Mouse (Mus musculus) effector memory CD4-positive, alpha-beta T cell, adult 7 months (primary cell): ENCODE measurements around the gene Havcr2. TPM values are rescaled to one million over a fixed set of nuclear protein-coding genes. Genes with fewer than 3 reads are reported as not detected.

Source experiments
- polyA plus RNA-seq: library from polyadenylated mRNA; unstranded; fragments of 100-300 nt; shearing (Covaris generic); gene quantifications from one replicate; pipeline ENCODE4 v1.2.1, GENCODE M21; 2017

The Havcr2 gene
- polyA plus RNA-seq, result 3.2 TPM

DNA sequence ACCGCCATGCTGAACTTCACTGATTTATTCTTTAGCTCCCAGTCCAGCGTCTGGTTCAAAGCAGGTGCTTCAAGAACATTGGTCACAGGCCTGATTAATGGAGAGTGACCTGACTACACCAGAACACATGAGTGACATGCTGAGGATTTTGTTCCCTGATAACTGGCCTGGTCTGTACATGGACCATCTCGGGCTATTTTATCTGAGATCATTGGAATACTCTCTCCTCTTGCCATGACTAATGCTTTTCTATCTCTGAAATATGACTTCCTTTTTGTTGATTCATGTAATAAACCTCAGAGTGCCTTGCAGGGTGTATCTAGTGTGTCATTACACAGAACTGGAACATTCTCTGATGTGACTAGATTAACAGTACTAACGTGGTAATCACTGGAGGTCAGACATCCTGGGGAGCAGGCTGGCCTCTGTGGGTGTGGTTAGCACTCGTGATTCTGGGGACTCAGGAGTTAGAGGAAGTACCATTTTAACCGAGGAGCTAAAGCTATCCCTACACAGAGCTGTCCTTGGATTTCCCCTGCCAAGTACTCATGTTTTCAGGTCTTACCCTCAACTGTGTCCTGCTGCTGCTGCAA lies at the start of gene Havcr2:
Havcr2 (plus strand) TSS at position 483 of the 593 bp plus-strand sequence.

DNA sequence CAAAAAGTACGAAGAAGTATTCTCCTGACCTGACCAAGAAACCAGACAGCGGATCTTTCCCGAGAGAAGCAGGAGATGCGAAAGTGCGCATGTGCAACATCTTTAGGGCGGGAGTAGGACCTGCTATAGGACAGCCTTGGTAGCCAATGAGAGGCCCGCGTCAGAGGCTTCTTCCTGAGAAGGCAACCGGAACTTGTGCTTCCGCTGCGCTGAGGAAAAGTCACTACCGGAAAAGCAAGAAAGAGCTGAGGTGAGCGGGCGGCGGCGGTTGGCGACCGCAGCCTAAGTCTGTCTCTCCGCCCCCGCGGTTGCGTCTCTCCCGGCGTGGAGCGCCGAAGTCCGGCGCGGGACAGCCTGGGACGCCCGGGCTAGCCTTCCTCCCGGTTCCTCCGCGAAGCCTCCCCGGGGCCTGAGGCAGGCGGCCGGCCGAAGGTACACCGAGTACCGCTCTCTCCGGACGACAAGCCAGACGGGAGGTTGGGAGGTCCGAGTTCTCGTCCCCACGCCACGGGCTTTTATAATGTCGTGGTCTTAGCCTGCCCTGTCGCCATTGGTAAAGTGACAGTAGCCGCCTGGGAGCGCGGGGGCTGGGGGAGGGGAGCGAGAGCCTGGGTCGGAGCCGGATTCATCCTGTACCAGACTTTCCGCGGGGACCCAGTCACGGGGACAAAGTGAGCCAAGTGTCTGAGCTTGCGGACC lies 17.8 kb upstream of the Havcr2 start, which contains the start of gene Med7:
Med7 (plus strand) TSS at position 166 of the 699 bp plus-strand sequence.

DNA sequence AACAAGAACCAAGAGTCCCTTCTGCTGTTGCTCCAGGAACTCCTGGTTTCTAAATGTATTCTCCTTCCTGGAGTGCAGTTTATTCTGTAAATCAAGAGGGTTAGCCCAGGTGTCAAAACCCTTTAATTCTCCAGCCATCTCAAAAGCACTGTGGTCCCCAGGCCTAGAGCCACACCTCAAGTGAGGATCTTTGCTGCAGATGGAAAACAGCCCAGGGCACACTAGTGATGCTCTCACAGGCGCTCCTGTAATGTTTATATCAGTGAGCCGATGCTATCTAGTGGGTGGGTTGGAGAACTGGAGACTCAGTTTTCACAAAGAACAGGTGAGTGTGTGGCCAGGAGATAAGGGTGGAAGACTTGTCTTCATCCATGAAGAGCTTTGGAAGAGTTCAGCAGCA lies 69.2 kb downstream of the Havcr2 start, which contains the start of gene Gm12169:
Gm12169 (plus strand) TSS at position 301 of the 400 bp plus-strand sequence.

Other genes with a start within 250 kb of the Havcr2 start
- gene Fndc9, start 219.4 kb upstream of the Havcr2 start, polyA plus RNA-seq, result 1.3 TPM
- 158 TPM for gene Cyfip2, start 142.1 kb upstream of the Havcr2 start, polyA plus RNA-seq
- gene Itk, start 65.4 kb upstream of the Havcr2 start, polyA plus RNA-seq, result 933 TPM
- 19.5 TPM for gene Fam71b, start 58.4 kb upstream of the Havcr2 start, polyA plus RNA-seq
- 29.6 TPM for gene Med7, start 18.0 kb upstream of the Havcr2 start, polyA plus RNA-seq
- not detected for gene Gm12169, start 69.3 kb downstream of the Havcr2 start, polyA plus RNA-seq
- gene BC053393, start 116.6 kb downstream of the Havcr2 start, polyA plus RNA-seq, result not detected
- gene Dppa1, start 174.3 kb downstream of the Havcr2 start, polyA plus RNA-seq, result not detected